Mouse (Mus musculus): ENCODE data around the gene Ocel1. TPM values are rescaled to one million over a fixed set of nuclear protein-coding genes. Genes with fewer than 3 reads are reported as not detected.
A peak's percentile ranks its signal among the peaks of the same experiment; 100 is the strongest.
"Not testable (repeated sequence)": the region's sequence is repeated elsewhere in the genome, so short reads cannot be mapped to it uniquely, and the experiment has no call there.

The Ocel1 gene
- 10 to 100 TPM; 16.0 to 18.1 TPM for total RNA-seq (2021)
- long read RNA-seq, experiment 1, partial matches to known transcripts, result 0 of 7 reads
- long read RNA-seq, experiment 1, other reads (novel, unspliced or antisense), result 3 of 7 reads
- long read RNA-seq, experiment 2, transcript Ocel1-202 (3 exons, 2,179 nt), result major isoform, 11 of 28 reads
- long read RNA-seq, experiment 2, partial matches to known transcripts, result 2 of 28 reads
- long read RNA-seq, experiment 2, other reads (novel, unspliced or antisense), result 14 of 28 reads

DNA sequence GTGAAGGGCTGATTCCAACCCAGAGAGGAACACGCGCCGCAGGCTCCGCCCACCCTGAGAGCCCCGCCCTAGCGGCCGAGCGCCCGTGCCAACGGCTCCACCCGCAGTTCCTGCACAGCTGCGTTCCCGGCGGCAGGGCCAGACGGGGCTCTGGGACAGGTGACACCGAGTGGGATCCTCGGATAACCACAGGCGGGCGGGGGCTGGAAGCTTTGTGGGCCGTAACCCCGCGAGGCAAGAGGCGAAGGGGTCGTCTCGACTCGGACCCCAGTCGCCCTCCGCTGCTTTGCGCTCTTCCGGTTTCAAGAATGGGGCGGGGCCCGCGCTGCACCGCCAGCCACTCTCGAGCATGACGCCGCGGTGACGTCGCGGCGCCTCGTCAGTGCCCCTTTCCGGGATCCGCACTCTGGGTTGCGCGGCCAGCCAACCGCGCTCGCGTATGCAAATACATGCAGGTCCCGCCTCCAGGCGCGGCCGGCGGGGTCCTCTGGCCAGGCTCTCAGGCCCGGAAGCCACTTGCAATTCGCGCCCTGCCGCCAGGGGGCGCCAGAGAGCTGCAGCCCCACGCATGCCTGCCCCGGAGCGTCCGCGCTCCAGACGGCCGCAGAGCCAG, at the start of gene Ocel1:
Gene Ocel1 (plus strand): TSS at position 63 of the 613 bp plus-strand sequence.
- peak; percentile 97 to 98 for DNase-seq (ENCODE audit: low spot score in 2 of 2)

DNA sequence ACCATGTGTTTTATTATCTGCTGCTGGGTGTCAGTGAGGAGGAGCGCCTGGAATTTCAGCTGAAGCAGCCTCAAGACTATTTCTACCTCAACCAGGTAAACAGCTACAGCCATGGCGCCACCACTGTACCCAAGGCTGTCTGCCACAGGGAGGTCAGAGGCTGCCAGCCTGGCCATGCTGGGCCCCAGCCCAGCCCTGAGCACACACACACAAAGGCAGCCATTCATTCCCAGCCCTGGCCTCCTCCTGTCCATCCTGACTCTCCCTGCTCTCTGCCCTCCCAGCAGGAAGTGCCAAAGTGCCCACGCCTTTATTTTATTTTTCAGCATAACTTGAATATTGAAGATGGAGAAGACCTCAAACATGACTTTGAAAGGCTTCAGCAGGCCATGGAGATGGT, 48.2 kb upstream of the Ocel1 start:
- DNase-seq (ENCODE audit: low spot score in 2 of 2), result no peak

DNA sequence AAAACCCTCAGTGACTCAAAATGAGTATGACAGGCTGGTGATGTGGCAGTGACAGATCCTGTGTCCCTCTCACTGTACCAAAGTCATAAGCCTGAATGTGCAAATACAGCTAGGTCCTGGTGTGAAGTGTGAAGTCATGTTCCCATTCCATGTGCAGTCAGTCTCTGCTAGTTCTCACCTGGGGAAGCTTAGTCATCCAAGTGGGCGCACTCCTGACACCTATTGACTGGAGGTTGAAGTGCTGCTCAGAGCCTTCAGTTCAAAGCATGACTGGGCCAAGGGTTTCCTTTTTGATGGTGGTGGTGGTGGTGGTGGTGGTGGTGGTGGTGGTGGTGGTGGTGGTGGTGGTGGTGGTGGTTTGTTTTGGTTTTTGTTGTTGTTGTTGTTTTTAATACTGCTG, 46.2 kb upstream of the Ocel1 start:
- peak in 1 of 2 experiments; percentile 13 for DNase-seq (ENCODE audit: low spot score in 2 of 2)

DNA sequence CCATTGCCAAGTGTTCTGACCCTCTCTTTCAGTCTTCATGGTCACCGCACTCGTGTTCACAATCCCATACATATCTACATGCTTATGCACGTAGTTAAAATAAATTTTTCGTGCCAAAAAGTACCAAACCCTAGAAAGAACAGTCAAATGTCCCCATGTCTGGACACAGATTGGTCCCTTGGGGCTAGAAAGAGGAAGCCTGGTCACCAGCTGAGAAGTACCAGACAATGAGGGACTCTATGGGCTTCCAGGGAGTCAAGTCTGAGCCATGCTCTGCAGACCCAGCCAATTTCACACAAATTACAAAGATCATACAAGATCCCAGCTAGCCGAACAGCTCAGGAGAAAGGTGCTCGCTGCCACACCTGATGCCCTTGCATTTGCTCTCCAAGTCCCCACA, 33.3 kb upstream of the Ocel1 start:
- DNase-seq (ENCODE audit: low spot score in 2 of 2), result not testable (repeated sequence)

DNA sequence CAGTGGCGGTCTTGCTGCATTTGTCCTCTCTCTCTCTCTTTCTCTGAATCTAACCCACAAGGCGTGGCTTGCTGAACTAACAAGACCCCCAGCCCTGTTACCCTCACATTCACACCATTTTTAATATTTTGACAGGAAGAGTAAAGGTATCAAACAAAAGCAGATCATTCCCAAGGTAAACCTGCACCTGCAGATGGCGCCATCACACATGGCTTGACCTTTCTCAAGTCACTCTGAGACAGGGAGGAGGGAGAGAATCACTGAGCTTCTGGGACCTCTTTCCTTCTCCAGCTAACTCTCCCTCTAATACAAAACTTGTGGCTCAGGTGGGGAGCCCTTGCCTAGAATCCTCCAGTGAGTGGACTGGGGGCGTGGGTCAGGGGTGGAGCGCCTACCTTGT, 30.5 kb upstream of the Ocel1 start:
- DNase-seq (ENCODE audit: low spot score in 2 of 2), result no peak

DNA sequence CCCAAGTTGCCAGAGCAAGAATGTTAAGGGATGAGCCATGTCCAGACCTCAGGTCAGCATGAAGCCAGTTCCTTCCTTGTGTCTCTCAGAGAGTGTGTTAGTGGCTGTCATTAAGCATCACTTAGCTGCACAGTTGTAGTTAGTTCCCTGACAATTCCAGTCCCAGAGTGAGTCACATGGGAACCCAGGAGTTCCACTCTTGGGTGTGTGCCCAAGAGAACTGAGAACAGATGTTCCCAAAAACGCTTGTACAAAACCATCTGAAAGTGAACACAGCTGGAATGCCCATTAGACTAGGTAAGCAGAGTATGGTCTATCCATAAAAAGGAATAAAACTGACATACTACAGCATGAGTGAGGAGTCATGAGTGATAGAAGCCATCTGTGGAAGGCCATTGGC, 24.5 kb upstream of the Ocel1 start:
- DNase-seq (ENCODE audit: low spot score in 2 of 2), result no peak

DNA sequence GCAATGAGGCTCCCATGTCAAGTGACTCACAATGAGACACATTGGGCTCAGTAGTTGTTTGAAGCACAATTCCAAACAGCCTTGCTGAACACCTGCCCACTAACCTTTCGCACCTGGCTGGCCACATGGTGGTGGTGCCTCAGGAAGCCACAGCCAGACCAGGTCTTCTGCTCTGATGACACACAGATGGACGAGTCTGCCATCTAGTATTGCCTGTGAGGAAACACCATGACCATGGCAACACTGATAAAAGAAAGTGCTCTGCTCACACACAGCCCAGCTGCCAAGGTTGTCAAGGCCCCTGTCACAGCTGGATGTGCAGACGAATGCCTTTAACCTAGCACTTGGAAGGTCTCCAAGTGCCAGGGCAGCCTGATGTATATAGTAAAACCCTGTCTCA, 20.0 kb upstream of the Ocel1 start:
- no peak for DNase-seq (ENCODE audit: low spot score in 2 of 2)

DNA sequence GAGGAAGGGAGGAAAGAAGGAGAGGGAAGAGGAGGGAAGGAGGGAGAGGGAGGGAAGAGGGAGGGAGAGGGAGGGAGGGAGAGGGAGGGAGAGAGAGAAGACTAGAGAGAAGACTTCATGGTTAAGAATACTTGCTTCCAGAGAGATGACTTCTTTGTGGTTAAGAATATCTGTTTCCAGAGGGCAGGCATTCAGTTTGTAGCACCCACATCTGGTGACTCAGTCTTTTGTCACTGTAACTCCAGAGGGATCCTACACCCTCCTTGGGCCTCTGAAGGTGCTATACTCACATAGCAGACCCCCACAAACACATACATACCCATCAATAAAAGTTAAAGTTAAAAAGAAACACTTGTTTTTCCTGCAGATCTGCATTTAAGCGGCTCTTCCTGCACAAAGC, 19.6 kb upstream of the Ocel1 start:
- no peak for DNase-seq (ENCODE audit: low spot score in 2 of 2)

DNA sequence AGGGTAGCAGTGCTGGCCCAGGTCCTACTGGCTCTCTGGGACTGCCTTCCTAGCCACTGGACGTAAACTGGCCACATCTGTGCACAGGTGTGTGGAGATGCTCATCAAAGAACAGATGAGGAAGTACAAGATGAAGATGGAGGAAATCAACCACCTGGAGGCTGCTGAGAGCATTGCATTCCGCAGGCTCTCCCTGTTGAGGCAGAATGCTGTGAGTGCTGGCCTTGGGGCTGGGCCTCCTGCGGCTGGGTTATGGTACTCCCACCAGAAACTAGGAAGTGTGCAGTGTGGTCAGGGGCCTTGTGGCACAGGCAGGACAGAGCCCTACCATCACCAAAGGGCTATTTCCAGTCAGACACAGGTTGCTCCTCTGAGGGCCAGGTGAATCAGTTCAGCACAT, 13.1 kb upstream of the Ocel1 start:
- no peak for DNase-seq (ENCODE audit: low spot score in 2 of 2)

DNA sequence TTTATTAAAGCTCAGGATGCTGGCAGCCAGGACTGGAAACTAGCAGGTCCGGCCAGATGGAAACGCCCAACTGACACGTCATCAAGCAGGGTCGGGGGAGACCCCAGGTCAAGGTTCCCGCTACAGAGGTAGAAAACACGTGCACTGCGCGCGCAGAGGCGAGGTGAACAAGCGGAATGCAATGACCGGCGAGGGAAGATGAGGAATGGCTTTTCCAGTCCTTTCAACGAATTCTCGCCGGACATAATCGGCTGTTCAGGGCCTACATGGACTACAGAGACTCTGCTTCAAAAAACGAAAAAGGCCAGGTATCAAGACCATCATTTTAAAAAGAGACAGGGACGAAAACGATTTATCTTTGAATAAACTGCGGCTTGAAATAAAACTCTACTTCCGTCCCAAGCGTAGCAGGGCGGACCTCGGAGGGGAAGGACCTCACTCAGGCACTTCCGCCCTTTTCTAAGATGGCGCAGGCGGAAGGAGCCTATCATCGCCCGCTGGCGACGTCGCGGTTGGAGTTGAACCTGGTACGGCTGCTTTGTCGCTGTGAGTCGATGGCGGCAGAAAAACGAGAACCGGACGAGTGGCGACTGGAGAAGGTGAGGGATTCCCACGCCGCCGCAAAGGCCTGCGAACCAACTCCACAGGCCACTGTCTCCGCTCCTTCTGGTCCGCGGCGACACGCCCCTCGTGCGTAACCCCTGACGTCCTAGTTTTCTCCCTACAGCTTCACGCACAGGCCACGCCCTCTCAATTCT, 4.1 kb upstream of the Ocel1 start, which contains the start of gene Use1:
Gene Use1 (plus strand): TSS at position 78 of the 758 bp plus-strand sequence.
- DNase-seq (ENCODE audit: low spot score in 2 of 2), result peak; percentile 92 to 94

DNA sequence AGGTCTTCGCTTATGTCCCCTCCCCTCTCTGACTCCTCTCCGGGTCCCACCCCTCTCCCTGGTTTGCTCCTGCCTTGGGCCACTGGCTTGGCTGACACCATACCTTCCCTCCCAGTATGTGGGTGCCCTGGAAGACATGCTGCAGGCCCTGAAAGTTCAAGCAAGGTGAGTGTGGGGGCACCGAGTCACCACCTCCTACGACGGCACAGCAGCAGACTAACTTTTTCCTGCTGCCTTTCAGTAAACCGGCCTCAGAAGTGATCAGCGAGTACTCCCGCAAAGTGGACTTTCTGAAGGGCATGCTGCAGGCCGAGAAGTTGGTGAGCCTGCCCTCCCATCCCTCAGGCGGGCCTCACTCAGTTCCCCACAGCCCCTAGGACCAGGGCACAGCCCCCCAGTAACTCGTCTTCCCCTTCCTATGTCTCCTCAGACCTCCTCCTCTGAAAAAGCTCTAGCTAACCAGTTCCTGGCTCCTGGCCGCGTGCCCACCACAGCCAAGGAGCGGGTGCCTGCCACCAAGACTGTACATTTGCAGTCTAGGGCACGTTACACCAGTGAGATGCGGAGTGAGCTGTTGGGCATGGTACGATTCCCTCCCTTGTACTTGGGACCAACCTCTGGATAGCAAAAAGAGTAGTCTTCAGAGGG, 3.4 kb upstream of the Ocel1 start:
- no peak for DNase-seq (ENCODE audit: low spot score in 2 of 2)

DNA sequence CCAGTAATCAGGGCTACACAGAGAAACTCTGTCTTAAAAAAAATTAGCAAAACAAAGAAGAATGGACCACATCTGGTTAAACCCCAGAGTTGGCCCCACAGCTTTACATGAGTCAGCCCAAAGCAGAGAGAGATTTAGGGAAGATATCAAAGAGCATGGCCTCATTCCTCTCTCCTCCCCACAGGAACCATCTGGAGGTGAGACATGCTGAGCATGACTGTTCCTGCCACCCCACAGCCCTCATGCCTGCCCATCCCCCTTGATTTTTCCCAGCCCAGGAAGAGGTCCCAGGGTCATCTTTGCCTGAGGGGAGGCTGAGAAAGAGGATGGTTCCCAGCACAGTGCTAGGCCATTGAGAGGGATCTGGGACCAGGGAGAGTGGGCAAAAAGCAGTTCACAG, 2.7 kb upstream of the Ocel1 start:
- DNase-seq (ENCODE audit: low spot score in 2 of 2), result no peak

DNA sequence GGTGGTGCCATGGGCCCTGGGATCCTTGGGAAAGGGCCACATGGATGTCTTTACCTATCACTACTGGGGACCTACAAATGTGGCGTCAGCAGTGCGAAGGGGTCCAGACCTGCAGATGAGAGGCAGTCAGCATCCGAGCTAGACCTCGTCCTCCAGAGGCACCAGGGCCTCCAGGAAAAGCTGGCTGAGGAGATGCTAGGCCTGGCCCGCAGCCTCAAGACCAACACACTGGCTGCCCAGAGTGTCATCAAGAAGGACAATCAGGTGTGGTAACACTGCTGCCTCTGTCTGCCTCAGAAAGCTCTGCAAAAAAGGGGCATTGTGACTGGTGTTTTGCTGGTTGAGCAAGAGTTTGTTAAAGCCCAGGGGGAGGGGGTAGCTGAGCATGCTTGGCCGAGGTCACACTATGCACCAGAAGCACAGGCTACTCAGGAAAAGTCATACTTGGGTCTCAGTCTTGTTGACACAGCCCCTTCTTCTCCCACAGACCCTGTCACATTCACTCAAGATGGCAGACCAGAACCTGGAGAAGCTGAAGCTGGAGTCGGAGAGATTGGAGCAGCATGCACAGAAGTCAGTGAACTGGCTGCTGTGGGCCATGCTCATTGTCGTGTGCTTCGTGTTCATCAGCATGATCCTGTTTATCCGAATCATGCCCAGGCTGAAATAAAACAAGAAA, 1.9 kb upstream of the Ocel1 start:
- no peak for DNase-seq (ENCODE audit: low spot score in 2 of 2)

DNA sequence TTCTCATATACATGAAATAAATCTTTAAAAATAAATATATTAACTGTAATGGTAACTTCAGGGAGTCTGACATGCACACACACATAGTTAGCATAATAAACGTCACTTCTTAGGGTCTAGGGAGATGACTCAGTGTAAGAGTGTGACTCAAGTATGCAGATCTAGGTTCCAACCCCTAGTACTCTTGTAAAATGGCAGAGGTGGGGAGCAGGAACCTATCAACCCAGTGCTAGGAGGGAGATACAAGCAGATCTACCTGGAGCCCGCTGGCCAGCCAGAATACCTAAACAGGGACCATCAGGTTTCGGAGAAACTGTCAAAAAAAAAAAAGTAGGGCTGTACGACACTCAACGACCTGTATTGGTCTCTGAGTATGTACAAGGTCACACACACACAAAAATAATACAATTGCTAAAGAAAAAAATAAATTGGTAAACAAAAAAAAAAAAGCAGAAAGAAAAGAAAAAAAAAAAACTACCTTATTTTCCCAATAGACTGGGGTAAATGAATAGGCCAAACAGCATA, 325 bp upstream of the Ocel1 start:
- no peak for DNase-seq (ENCODE audit: low spot score in 2 of 2)

DNA sequence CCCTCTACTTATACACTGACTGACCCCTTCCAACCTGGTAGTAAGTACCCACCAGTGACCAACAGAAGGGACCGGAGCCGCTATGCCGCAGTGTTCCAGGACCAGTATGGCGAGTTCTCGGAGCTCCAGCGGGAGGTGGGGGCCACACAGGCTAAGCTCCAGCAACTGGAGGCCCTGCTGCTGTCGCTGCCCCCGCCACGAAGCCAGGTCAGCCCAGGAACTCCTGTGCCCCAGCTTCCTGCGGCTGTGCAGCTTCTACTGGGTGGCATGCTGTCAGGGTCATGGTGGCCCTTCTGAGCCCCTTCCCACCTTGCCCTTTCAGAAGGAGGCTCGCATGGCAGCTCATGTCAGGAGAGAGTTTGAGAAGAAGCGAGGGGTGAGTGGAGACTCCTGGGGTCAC, 1.3 kb downstream of the Ocel1 start:
- DNase-seq (ENCODE audit: low spot score in 2 of 2), result no peak

DNA sequence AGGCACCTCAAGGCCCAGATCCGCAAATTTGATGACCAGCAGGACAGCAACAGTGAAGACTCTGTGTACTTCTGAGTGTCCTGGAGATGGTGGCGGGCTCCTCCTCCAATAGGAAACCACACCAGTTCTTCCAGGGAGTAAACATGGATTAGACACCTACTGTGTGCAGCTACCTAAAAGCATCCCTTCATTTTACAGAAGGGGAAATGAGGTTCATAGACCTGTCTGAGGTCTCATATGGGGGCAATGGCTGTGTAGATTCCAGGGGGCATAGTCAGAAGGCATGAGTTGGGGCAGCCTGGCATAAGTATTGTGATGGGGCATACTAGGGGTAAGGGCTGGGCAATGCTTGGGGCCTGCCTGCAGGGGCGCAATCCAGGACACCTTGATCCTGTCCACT, 1.9 kb downstream of the Ocel1 start:
- DNase-seq (ENCODE audit: low spot score in 2 of 2), result no peak

DNA sequence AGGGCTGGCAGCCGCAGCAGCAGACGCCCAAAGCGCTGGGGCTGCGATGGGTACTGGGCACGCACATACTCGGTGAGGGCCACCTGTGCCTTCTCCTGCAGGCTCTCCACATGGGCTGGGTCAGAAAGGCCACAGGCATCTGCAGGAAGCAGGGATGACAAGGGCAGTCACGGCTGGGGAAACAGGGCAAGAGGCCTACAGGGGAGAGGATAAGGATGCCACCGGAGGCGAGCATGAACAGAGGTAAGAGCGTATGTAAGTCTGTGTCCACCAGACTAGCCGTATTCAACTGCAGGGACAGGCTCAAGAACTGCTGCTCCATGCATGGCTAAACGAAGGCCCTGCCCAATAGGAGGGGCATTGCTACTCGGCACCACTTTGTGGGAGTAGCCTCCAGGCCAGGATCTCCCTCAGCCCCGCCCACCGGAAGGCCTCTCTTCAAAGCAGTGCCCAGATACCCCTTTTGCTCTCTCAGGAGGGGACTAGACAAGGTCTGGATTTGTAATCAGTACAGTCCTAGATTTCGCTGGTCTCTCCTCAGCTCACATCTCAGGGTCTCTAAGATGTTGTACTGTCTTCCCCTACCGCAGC, 3.6 kb downstream of the Ocel1 start:
- no peak for DNase-seq (ENCODE audit: low spot score in 2 of 2)

DNA sequence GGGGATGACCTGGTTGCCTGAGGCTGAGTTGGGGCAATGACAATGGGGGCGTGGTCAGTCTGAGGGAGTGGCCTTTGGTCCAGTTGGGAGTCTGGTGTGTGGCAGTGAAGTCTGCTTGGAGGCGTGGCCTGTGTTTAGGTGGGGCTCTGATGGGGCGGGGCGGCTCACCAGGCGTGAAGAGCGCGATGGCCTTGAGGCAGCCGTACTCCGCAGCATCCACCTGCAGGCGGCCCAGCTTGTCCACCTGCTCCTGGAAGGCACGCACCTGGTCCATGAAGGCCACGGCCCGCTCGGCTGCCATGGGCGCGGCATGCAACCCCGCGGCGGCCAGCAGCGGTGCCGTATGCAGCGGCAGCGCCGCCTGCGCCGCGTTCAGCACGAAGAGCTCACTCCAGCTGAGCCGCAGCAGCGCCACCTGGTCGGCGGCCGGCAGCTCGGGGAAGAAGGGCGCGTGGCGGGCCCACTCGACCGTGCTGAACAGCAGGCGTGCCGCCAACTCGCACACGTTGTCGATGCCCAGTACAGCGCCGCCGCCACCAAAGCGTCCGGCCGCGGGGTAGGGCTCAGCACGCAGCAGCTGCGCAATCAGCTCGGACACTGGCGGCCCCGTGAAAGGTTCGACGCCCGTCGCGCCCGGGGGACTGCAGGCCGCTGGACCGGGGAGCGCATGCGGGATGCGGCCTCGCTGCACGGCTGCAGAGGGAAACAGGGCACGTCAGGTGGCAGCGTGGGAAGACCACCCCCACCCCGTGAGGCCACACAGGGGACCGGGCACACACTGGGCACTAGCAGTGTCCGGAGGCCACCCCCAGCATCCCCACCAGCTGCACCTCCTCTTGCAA, 4.7 kb downstream of the Ocel1 start:
- DNase-seq (ENCODE audit: low spot score in 2 of 2), result peak in 1 of 2 experiments; percentile 30

DNA sequence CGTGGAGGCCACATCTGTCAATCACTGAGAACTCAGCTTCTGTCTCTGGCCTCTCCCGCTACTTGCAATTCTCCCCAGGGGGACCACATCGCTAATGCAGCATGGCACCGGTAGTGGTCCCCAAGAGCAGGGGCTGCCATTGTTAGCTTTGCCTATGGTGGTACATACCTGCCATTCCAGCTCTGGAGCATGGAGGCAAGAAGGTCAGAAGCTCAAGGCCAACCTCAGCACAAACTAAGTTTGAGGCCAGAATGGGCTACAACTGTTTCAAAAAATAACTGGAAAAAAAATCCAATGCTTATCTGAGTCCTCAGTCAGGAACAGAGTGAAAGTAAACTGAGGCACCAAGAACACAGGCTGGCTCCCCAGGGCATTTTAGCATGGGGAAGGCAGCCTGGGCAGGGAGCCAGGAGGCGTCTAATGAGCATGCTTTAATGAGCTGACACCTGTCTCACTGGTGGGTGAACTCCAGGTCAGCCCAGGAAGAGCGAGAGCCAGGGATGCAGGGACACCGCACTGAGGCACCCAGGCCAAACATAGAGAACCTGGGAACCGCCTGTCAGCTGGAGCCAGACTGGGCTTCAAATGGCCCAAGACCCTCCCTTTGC, 5.4 kb downstream of the Ocel1 start:
- DNase-seq (ENCODE audit: low spot score in 2 of 2), result no peak

Data from layer of hippocampus, postnatal 14 days (tissue).